Mouse (Mus musculus) lung, postnatal 0 days (tissue): Measurements from ENCODE around the gene Gm19402. TPM values are rescaled to one million over a fixed set of nuclear protein-coding genes. Genes with fewer than 3 reads are reported as not detected.
"Not testable (repeated sequence)": the region's sequence is repeated elsewhere in the genome, so short reads cannot be mapped to it uniquely, and the experiment has no call there.

Source experiments
- ATAC-seq: fragments of 200-750 bp; cut with Nextera tagmentation; 2 replicates; pipeline ENCODE4 v1.8.0; 2017; ENCODE audit warnings: moderate library complexity
- DNase-seq: peaks from one replicate; pipeline ENCODE4 v3.0.0-alpha.2; 2016; ENCODE audit warnings: low spot score
- H3K27ac ChIP-seq: fragments of 300-500 bp; sonication (generic); 2 replicates; pipeline ENCODE4 v1.5.1; 2014; ENCODE audit warnings: antibody characterized with exemption, mild to moderate bottlenecking, low read length, mixed read lengths
- H3K27me3 ChIP-seq: fragments of 300-500 bp; sonication (generic); replicated peaks from 2 replicates; pipeline ENCODE4 v1.6.1; 2014; ENCODE audit warnings: low read length, mixed read lengths; ENCODE audit not compliant: insufficient read depth
- H3K36me3 ChIP-seq: fragments of 300-500 bp; sonication (generic); 2 replicates; pipeline ENCODE4 v1.6.1; 2014; ENCODE audit warnings: low read length, mixed read lengths; ENCODE audit not compliant: insufficient read depth
- H3K4me1 ChIP-seq: fragments of 300-500 bp; sonication (generic); 2 replicates; pipeline ENCODE4 v1.6.1; 2014; ENCODE audit warnings: antibody characterized with exemption, low read depth, low read length, mixed read lengths; ENCODE audit not compliant: insufficient read depth
- H3K4me2 ChIP-seq: fragments of 300-500 bp; sonication (generic); replicated peaks from 2 replicates; pipeline ENCODE4 v1.6.1; 2014; ENCODE audit warnings: low read depth, mild to moderate bottlenecking, low read length, moderate library complexity, mixed read lengths
- H3K4me3 ChIP-seq: fragments of 300-500 bp; sonication (generic); 2 replicates; pipeline ENCODE4 v1.5.1; 2014; ENCODE audit warnings: low read depth, low read length
- H3K9ac ChIP-seq: fragments of 300-500 bp; sonication (generic); replicated peaks from 2 replicates; pipeline ENCODE4 v1.6.1; 2014; ENCODE audit warnings: low read depth, mild to moderate bottlenecking
- H3K9me3 ChIP-seq: fragments of 300-500 bp; sonication (generic); 2 replicates; pipeline ENCODE4 v1.6.1; 2016; ENCODE audit warnings: low read length, mixed read lengths
- CTCF ChIP-seq: IDR thresholded peaks from 2 replicates; pipeline ENCODE4 v1.5.1; 2016; ENCODE audit warnings: antibody characterized with exemption, mild to moderate bottlenecking
- EP300 ChIP-seq: IDR thresholded peaks from 2 replicates; pipeline ENCODE4 v1.6.1; 2016; ENCODE audit warnings: antibody characterized with exemption, mild to moderate bottlenecking, control low read depth
- WGBS: fragments of 180-500 bp; shearing (Covaris S2); extraction: QIAGEN DNeasy Blood & Tissue Kit; methylation state at CpG from one replicate; pipeline ENCODE4 v1.1.7; 2014; 5-methylcytosine and 5-hydroxymethylcytosine counted together
- polyA plus RNA-seq: library from polyadenylated mRNA; unstranded; fragments of >200 nt; fragmentation: Nextera tagmentation; extraction: Ambion mirVana; gene quantifications from 2 replicates; pipeline ENCODE4 v1.2.1, GENCODE M21; 2015

Gm19402 gene
- not detected in 2 replicates for polyA plus RNA-seq

- H3K4me2 ChIP-seq, H3K9ac ChIP-seq, H3K27me3 ChIP-seq, DNase-seq, H3K9me3 ChIP-seq, ATAC-seq, H3K36me3 ChIP-seq, H3K4me1 ChIP-seq, H3K27ac ChIP-seq, H3K4me3 ChIP-seq: not testable (repeated sequence)
- WGBS = 61% methylated on average over 3 of the region's 3 CpGs
Observed at GRCm38 (mm10) chr10:77690356-77690807, at the start of gene Gm19402. Gene Gm19402 (minus strand): TSS chr10:77690757.

- H3K4me2 ChIP-seq = no peak overlapping the region
- no peak for ATAC-seq
- WGBS = 82% methylated on average over 4 of the region's 4 CpGs
- no peaks in the 10 kb centered on the region for H3K4me1 ChIP-seq
- no peak overlapping the region for H3K9ac ChIP-seq
- H3K27ac ChIP-seq = no peak overlapping the region
- TF ChIP-seq CTCF = no peak
- TF ChIP-seq EP300 = no peak
- no peak for DNase-seq
- H3K36me3 ChIP-seq = no peaks in the 10 kb centered on the region
- H3K9me3 ChIP-seq = no peaks in the 10 kb centered on the region
- no peaks in the 10 kb centered on the region for H3K27me3 ChIP-seq
- H3K4me3 ChIP-seq = no peak overlapping the region
Observed at GRCm38 (mm10) chr10:77738929-77739328, 48.4 kb upstream of the Gm19402 start.

- no peaks in the 10 kb centered on the region for H3K4me1 ChIP-seq
- no peaks in the 10 kb centered on the region for H3K27me3 ChIP-seq
- H3K36me3 ChIP-seq = no peaks in the 10 kb centered on the region
- no peaks in the 10 kb centered on the region for H3K9me3 ChIP-seq
- no peak overlapping the region for H3K4me3 ChIP-seq
- 86% methylated on average over 1 of the region's 1 CpGs for WGBS
- no peak overlapping the region for H3K4me2 ChIP-seq
- H3K9ac ChIP-seq = no peak overlapping the region
- DNase-seq (no peak), ATAC-seq (no peak)
- TF ChIP-seq EP300 (no peak), CTCF (no peak)
- H3K27ac ChIP-seq = no peak overlapping the region
Observed at GRCm38 (mm10) chr10:77735928-77736327, 45.4 kb upstream of the Gm19402 start.

- H3K4me1 ChIP-seq = no peaks in the 10 kb centered on the region
- 31% methylated on average over 4 of the region's 4 CpGs for WGBS
- H3K4me3 ChIP-seq = no peak overlapping the region
- DNase-seq (no peak), ATAC-seq (no peak)
- no peak for TF ChIP-seq EP300
- peak; percentile 49 for TF ChIP-seq CTCF
- no peak overlapping the region for H3K27ac ChIP-seq
- no peaks in the 10 kb centered on the region for H3K36me3 ChIP-seq
- H3K9ac ChIP-seq = no peak overlapping the region
- H3K9me3 ChIP-seq = no peaks in the 10 kb centered on the region
- no peaks in the 10 kb centered on the region for H3K27me3 ChIP-seq
- no peak overlapping the region for H3K4me2 ChIP-seq
Observed at GRCm38 (mm10) chr10:77729241-77729640, 38.7 kb upstream of the Gm19402 start.

GRCm38 (mm10) chr10:77728280-77728679 is 37.7 kb upstream of the Gm19402 start:
- no peak for TF ChIP-seq EP300
- TF ChIP-seq CTCF = 0 out of 2 replicates have a peak, but pooled peaks have one; percentile 4
- 47% methylated on average over 4 of the region's 4 CpGs for WGBS
- ATAC-seq = no peak

GRCm38 (mm10) chr10:77726186-77726585 is 35.6 kb upstream of the Gm19402 start, which contains the start of gene Gm10100:
Gene Gm10100 (plus strand): TSS chr10:77726486.
- 10% methylated on average over 3 of the region's 3 CpGs for WGBS
- no peaks in the 10 kb centered on the region for H3K9me3 ChIP-seq
- no peak within 1 kb of the TSS for H3K4me2 ChIP-seq
- H3K36me3 ChIP-seq = no peaks in the 10 kb centered on the region
- no peak for TF ChIP-seq CTCF
- TF ChIP-seq EP300 = no peak
- H3K4me1 ChIP-seq = no peaks in the 10 kb centered on the region
- H3K27me3 ChIP-seq = no peaks in the 10 kb centered on the region
- DNase-seq (no peak), ATAC-seq (no peak)
- H3K27ac ChIP-seq = no peak within 1 kb of the TSS
- no peak within 1 kb of the TSS for H3K9ac ChIP-seq
- H3K4me3 ChIP-seq = no peak within 1 kb of the TSS

More at GRCm38 (mm10) chr10:77728280-77728679, 37.7 kb upstream of the Gm19402 start:
- no peak overlapping the region for H3K9ac ChIP-seq
- H3K4me1 ChIP-seq = no peaks in the 10 kb centered on the region
- no peaks in the 10 kb centered on the region for H3K36me3 ChIP-seq
- no peak for DNase-seq
- no peak overlapping the region for H3K4me3 ChIP-seq
- H3K4me2 ChIP-seq = no peak overlapping the region
- H3K9me3 ChIP-seq = no peaks in the 10 kb centered on the region
- H3K27ac ChIP-seq = no peak overlapping the region
- H3K27me3 ChIP-seq = no peaks in the 10 kb centered on the region

GRCm38 (mm10) chr10:77724855-77725254 is 34.3 kb upstream of the Gm19402 start:
- no peak overlapping the region for H3K4me3 ChIP-seq
- no peaks in the 10 kb centered on the region for H3K36me3 ChIP-seq
- H3K27ac ChIP-seq = no peak overlapping the region
- no peak overlapping the region for H3K4me2 ChIP-seq
- H3K4me1 ChIP-seq = no peaks in the 10 kb centered on the region
- 70% methylated on average over 8 of the region's 8 CpGs for WGBS
- no peak overlapping the region for H3K9ac ChIP-seq
- ATAC-seq (no peak), DNase-seq (no peak)
- peak; percentile 7; the same call in 1 of the 2 replicates for TF ChIP-seq CTCF
- TF ChIP-seq EP300 = no peak
- H3K9me3 ChIP-seq = no peaks in the 10 kb centered on the region
- no peaks in the 10 kb centered on the region for H3K27me3 ChIP-seq

GRCm38 (mm10) chr10:77720299-77720698 is 29.7 kb upstream of the Gm19402 start, which contains the start of gene Krtap12-1:
Gene Krtap12-1 (plus strand): TSS chr10:77720599.
- H3K27ac ChIP-seq, H3K4me1 ChIP-seq: not testable (repeated sequence)
- WGBS = 73% methylated on average over 1 of the region's 1 CpGs

More at GRCm38 (mm10) chr10:77720299-77720698, 29.7 kb upstream of the Gm19402 start, which contains the start of gene Krtap12-1:
- H3K4me3 ChIP-seq, H3K27me3 ChIP-seq, DNase-seq, H3K9me3 ChIP-seq, H3K36me3 ChIP-seq, ATAC-seq, H3K4me2 ChIP-seq, H3K9ac ChIP-seq: not testable (repeated sequence)
